Mouse (Mus musculus) ES-E14 (cell line): ENCODE data around the gene Thbd. TPM values are rescaled to one million over a fixed set of nuclear protein-coding genes. Genes with fewer than 3 reads are reported as not detected.

Source experiments
- DNase-seq: peaks from one replicate; pipeline ENCODE4 v3.0.0-alpha.2; 2013; ENCODE audit warnings: low read depth, low spot score
- H3K27ac ChIP-seq: 2 replicates; pipeline ENCODE4 v1.5.1; 2012; ENCODE audit warnings: low read depth, mild to moderate bottlenecking, low read length, moderate library complexity, mixed read lengths; ENCODE audit not compliant: poor library complexity, insufficient read depth, severe bottlenecking
- H3K36me3 ChIP-seq: 2 replicates; pipeline ENCODE4 v1.6.1; 2012; ENCODE audit warnings: mild to moderate bottlenecking, low read length, moderate library complexity, mixed read lengths; ENCODE audit not compliant: control insufficient read depth, poor library complexity, insufficient read depth, severe bottlenecking
- H3K4me1 ChIP-seq, 2 experiments: fragments of 150-350 bp in 1 of 2; sonication (generic) in 1 of 2; 2 replicates each; pipeline ENCODE4 v1.6.1; 2012; ENCODE audit warnings: low read length in 2 of 2, mild to moderate bottlenecking in 1 of 2, mixed read lengths in 1 of 2; ENCODE audit not compliant: control insufficient read depth in 2 of 2, insufficient read depth in 2 of 2, poor library complexity in 1 of 2
- H3K4me3 ChIP-seq, 2 experiments: fragments of 150-350 bp in 1 of 2; sonication (generic) in 1 of 2; 2 replicates each; pipeline ENCODE4 v1.5.1; 2012; ENCODE audit warnings: low read length in 2 of 2, low read depth in 1 of 2, mild to moderate bottlenecking in 1 of 2, mixed read lengths in 1 of 2; ENCODE audit not compliant: insufficient read depth in 1 of 2, poor library complexity in 1 of 2, severe bottlenecking in 1 of 2
- H3K9ac ChIP-seq: 2 replicates; pipeline ENCODE4 v1.6.1; 2012; ENCODE audit warnings: low read depth, mild to moderate bottlenecking, low read length, mixed read lengths; ENCODE audit not compliant: poor library complexity, insufficient read depth, severe bottlenecking
- H3K9me3 ChIP-seq: fragments of 150-350 bp; sonication (generic); 2 replicates; pipeline ENCODE4 v1.6.1; 2012; ENCODE audit warnings: low read depth, mild to moderate bottlenecking, low read length; ENCODE audit not compliant: control insufficient read depth, insufficient read depth
- CHD2 ChIP-seq: IDR thresholded peaks from 2 replicates; pipeline ENCODE4 v1.6.1; 2014; ENCODE audit warnings: mild to moderate bottlenecking, low read depth, low read length, inconsistent platforms
- HCFC1 ChIP-seq: IDR thresholded peaks from 2 replicates; pipeline ENCODE4 v1.6.1; 2012; ENCODE audit warnings: low read length, inconsistent platforms, borderline replicate concordance; ENCODE audit not compliant: insufficient read depth
- MAFK ChIP-seq: IDR thresholded peaks from 2 replicates; pipeline ENCODE4 v1.6.1; 2014; ENCODE audit warnings: mild to moderate bottlenecking, low read depth, low read length, inconsistent platforms; ENCODE audit not compliant: insufficient read depth
- ZC3H11A ChIP-seq: IDR thresholded peaks from 2 replicates; pipeline ENCODE4 v1.6.1; 2012; ENCODE audit warnings: low read depth, mild to moderate bottlenecking, inconsistent platforms, low read length, borderline replicate concordance
- ZNF384 ChIP-seq: IDR thresholded peaks from 2 replicates; pipeline ENCODE4 v1.6.1; 2012; ENCODE audit warnings: low read depth, low read length, inconsistent platforms
- in situ Hi-C, 2 experiments: fragments of 600-800 bp; cut with MboI; formaldehyde crosslinking; loops; one replicate each; pipeline ENCODE4 v1.15.1; 2025; ENCODE audit warnings: low sequenced_read_pairs in 2 of 2, inconsistent platforms in 1 of 2; ENCODE audit not compliant: unreplicated experiment in 2 of 2
- total RNA-seq: library from RNA; depleted of rRNA; stranded (reverse); fragments of 300-350 nt; gene quantifications from 2 replicates; pipeline ENCODE4 v1.2.3, GENCODE M21; 2012

The Thbd gene
- total RNA-seq, 1 experiment, result 4.6 TPM

GRCm38 (mm10) chr2:148419776-148420175 lies 11.8 kb upstream of the Thbd start:
- no peak overlapping the region for H3K9ac ChIP-seq
- in situ Hi-C loops, result no loop called here

GRCm38 (mm10) chr2:148419151-148419550 lies 11.2 kb upstream of the Thbd start:
- in situ Hi-C loops, result no loop called here
- Histone ChIP-seq H3K4me1 (no peaks in the 10 kb centered on the region), H3K4me3 (no peak overlapping the region), H3K36me3 (no peaks in the 10 kb centered on the region), H3K27ac (no peak overlapping the region), H3K9me3 (no peaks in the 10 kb centered on the region), H3K9ac (no peak overlapping the region)
- TF ChIP-seq HCFC1, result no peak
- TF ChIP-seq MAFK, result no peak
- no peak for DNase-seq

More at GRCm38 (mm10) chr2:148419776-148420175, 11.8 kb upstream of the Thbd start:
- TF ChIP-seq ZC3H11A (no peak), HCFC1 (no peak), MAFK (no peak), ZNF384 (no peak), CHD2 (no peak)
- no peaks in the 10 kb centered on the region for H3K4me1 ChIP-seq
- H3K27ac ChIP-seq, result no peak overlapping the region
- no peaks in the 10 kb centered on the region for H3K9me3 ChIP-seq
- no peak for DNase-seq
- no peak overlapping the region for H3K4me3 ChIP-seq
- H3K36me3 ChIP-seq, result no peaks in the 10 kb centered on the region

- H3K4me3 ChIP-seq, result no peak overlapping the region
These were observed 1.8 kb upstream of the Thbd start for GRCm38 (mm10) chr2:148409821-148410220.

GRCm38 (mm10) chr2:148409141-148409540 lies 1.2 kb upstream of the Thbd start:
- Histone ChIP-seq H3K27ac (peak overlapping the region; percentile 32; the same call in 1 of the 2 replicates), H3K36me3 (no peaks in the 10 kb centered on the region), H3K4me1 (no peaks in the 10 kb centered on the region), H3K4me3 (no peak overlapping the region), H3K9ac (no peak overlapping the region), H3K9me3 (no peaks in the 10 kb centered on the region)
- TF ChIP-seq HCFC1, result no peak
- TF ChIP-seq CHD2, result no peak
- TF ChIP-seq ZNF384, result no peak
- no peak for TF ChIP-seq MAFK
- TF ChIP-seq ZC3H11A, result no peak
- in situ Hi-C loops, result no loop called here
- DNase-seq, result no peak

More at GRCm38 (mm10) chr2:148409821-148410220, 1.8 kb upstream of the Thbd start:
- H3K9ac ChIP-seq, result no peak overlapping the region
- H3K36me3 ChIP-seq, result no peaks in the 10 kb centered on the region
- in situ Hi-C loops, result no loop called here
- no peak for DNase-seq
- no peaks in the 10 kb centered on the region for H3K9me3 ChIP-seq
- H3K27ac ChIP-seq, result no peak overlapping the region
- H3K4me1 ChIP-seq, result no peaks in the 10 kb centered on the region
- TF ChIP-seq HCFC1 (no peak), CHD2 (no peak)

GRCm38 (mm10) chr2:148408761-148409120 lies 753 bp upstream of the Thbd start:
- no peak overlapping the region for H3K4me3 ChIP-seq
- in situ Hi-C loops, result no loop called here
- no peak overlapping the region for H3K9ac ChIP-seq
- TF ChIP-seq HCFC1 (no peak), CHD2 (no peak), ZC3H11A (no peak), MAFK (no peak), ZNF384 (no peak)
- no peak overlapping the region; the same call in 1 of the 2 replicates for H3K27ac ChIP-seq
- H3K36me3 ChIP-seq, result no peaks in the 10 kb centered on the region
- no peaks in the 10 kb centered on the region for H3K9me3 ChIP-seq
- H3K4me1 ChIP-seq, result no peaks in the 10 kb centered on the region
- no peak for DNase-seq
